Mouse (Mus musculus) embryonic facial prominence, embryonic 15.5 days (tissue): Measurements from ENCODE around the gene Tsks. TPM values are rescaled to one million over a fixed set of nuclear protein-coding genes. Genes with fewer than 3 reads are reported as not detected.

ENCODE experiments used
- ATAC-seq: fragments of 200-750 bp; cut with Nextera tagmentation; 2 replicates; pipeline ENCODE4 v1.8.0; 2017; ENCODE audit warnings: low read depth, moderate TSS enrichment; ENCODE audit not compliant: insufficient number of reproducible peaks, low FRiP score, low TSS enrichment
- H3K27ac ChIP-seq: fragments of 300-500 bp; sonication (generic); replicated peaks from 2 replicates; pipeline ENCODE4 v1.5.1; 2015; ENCODE audit warnings: mild to moderate bottlenecking, inconsistent platforms
- H3K27me3 ChIP-seq: fragments of 300-500 bp; sonication (generic); 2 replicates; pipeline ENCODE4 v1.6.1; 2015; ENCODE audit warnings: inconsistent platforms
- H3K36me3 ChIP-seq: fragments of 300-500 bp; sonication (generic); 2 replicates; pipeline ENCODE4 v1.6.1; 2015; ENCODE audit warnings: mild to moderate bottlenecking, inconsistent platforms
- H3K4me1 ChIP-seq: fragments of 300-500 bp; sonication (generic); 2 replicates; pipeline ENCODE4 v1.6.1; 2015; ENCODE audit warnings: inconsistent platforms
- H3K4me2 ChIP-seq: fragments of 300-500 bp; sonication (generic); replicated peaks from 2 replicates; pipeline ENCODE4 v1.6.1; 2015; ENCODE audit warnings: mild to moderate bottlenecking, inconsistent platforms
- H3K4me3 ChIP-seq: fragments of 300-500 bp; sonication (generic); replicated peaks from 2 replicates; pipeline ENCODE4 v1.5.1; 2015; ENCODE audit warnings: mild to moderate bottlenecking, inconsistent platforms
- H3K9ac ChIP-seq: fragments of 300-500 bp; sonication (generic); 2 replicates; pipeline ENCODE4 v1.6.1; 2015; ENCODE audit warnings: inconsistent platforms
- H3K9me3 ChIP-seq: fragments of 300-500 bp; sonication (generic); replicated peaks from 2 replicates; pipeline ENCODE4 v1.6.1; 2016; ENCODE audit warnings: inconsistent platforms
- WGBS: fragments of 180-500 bp; shearing (Covaris S2); methylation state at CpG from one replicate; pipeline ENCODE4 v1.1.7; 2015; 5-methylcytosine and 5-hydroxymethylcytosine counted together
- polyA plus RNA-seq: library from polyadenylated mRNA; unstranded; fragments of >200 nt; fragmentation: Nextera tagmentation; extraction: Ambion mirVana; gene quantifications from 2 replicates; pipeline ENCODE4 v1.2.1, GENCODE M21; 2015

The Tsks gene
- 0.23 TPM in 1 of 2 replicates, not detected in the other for polyA plus RNA-seq

DNA sequence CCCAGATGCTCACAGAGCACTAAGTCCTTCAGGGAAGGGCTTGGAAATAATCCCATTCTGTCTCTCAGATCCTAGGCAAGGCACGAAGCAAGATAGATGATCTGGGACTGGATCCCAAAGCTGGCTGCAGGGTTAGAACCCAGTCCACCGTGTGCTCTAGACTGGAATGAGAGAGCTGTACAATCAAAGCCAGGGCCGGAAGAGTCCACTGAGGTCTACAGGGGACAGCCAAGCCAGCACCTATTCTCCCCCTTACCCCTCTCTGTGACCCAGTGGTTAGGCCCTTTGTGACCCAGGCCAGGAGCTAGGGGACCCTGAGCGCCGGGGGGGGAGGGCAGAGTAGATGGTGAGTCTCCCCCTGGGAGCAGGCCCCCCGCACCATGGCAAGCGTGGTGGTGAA is at the start of gene Tsks:
Gene Tsks (plus strand): TSS at position 301 of the 400 bp plus-strand sequence.
- Histone ChIP-seq H3K9ac (no peak within 1 kb of the TSS), H3K27ac (no peak within 1 kb of the TSS), H3K4me3 (no peak within 1 kb of the TSS), H3K9me3 (no peaks in the 10 kb centered on the region), H3K36me3 (no peaks in the 10 kb centered on the region), H3K4me2 (no peak within 1 kb of the TSS), H3K4me1 (no peaks in the 10 kb centered on the region), H3K27me3 (no peaks in the 10 kb centered on the region)
- no peak for ATAC-seq
- 73% methylated on average over 7 of the region's 7 CpGs for WGBS

DNA sequence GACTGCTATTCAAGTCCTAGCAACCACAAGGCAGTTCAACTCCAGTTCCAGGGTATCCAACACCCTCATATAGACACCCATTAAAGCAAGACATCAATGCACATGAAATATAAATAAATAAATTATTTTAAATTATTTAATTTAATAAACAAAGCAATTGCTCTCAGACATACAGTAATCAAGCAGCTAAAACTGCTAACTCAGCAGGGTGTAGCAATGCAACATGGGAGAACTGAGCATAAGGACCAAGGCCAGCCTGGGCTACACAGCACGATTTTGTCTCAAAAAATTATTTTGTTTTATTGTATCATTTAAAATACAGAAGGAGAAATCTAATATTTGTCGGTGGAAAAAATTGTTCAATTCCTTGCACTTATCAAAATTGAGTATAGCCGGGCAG is 48.8 kb upstream of the Tsks start:
- Histone ChIP-seq H3K27ac (peak overlapping the region; percentile 48; the same call in 1 of the 2 replicates), H3K4me3 (no peak overlapping the region), H3K36me3 (peaks cover 5% of the 10 kb centered on the region), H3K27me3 (no peaks in the 10 kb centered on the region), H3K4me2 (no peak overlapping the region), H3K9me3 (no peaks in the 10 kb centered on the region), H3K9ac (no peak overlapping the region), H3K4me1 (peaks cover 54% of the 10 kb centered on the region)
- WGBS = 85% methylated on average over 3 of the region's 3 CpGs
- no peak for ATAC-seq

DNA sequence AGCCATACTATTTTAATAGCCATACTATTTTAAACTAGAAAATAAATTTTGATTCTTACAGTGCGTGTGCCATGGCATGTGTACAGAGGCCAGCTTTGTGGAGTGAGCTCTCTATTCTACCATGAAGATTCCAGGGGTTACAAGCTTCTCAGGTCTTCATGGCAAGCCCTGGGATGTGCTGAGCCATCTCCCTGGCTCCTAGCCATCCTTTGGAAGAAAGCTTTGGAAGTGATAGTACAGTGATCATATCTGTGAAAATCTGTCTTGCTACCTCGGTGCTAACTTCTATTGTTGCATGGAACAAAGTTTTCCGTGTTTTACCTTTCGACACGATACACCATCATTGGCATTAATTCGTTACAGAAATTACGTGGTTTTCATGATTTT is 47.8 kb upstream of the Tsks start:
- no peak for ATAC-seq
- H3K9ac ChIP-seq = no peak overlapping the region
- H3K4me1 ChIP-seq = peaks cover 54% of the 10 kb centered on the region
- no peaks in the 10 kb centered on the region for H3K9me3 ChIP-seq
- H3K4me3 ChIP-seq = peak overlapping the region; percentile 70
- H3K36me3 ChIP-seq = peaks cover 11% of the 10 kb centered on the region
- H3K27ac ChIP-seq = peak overlapping the region; percentile 94
- WGBS = 55% methylated on average over 7 of the region's 7 CpGs
- H3K27me3 ChIP-seq = no peaks in the 10 kb centered on the region
- H3K4me2 ChIP-seq = peak overlapping the region; percentile 71

GRCm38 (mm10) chr7:44895593-44896434 is 47.2 kb upstream of the Tsks start, which contains the start of gene Fuz:
Gene Fuz, plus strand, starts transcription at chr7:44896079.
- peaks cover 49% of the 10 kb centered on the region for H3K4me1 ChIP-seq
- H3K27me3 ChIP-seq = no peaks in the 10 kb centered on the region
- H3K27ac ChIP-seq = peak within 1 kb of the TSS; percentile 94
- H3K36me3 ChIP-seq = peaks cover 17% of the 10 kb centered on the region
- peak within 1 kb of the TSS; percentile 70 for H3K4me3 ChIP-seq
- H3K9me3 ChIP-seq = no peaks in the 10 kb centered on the region
- peak within 1 kb of the TSS; percentile 59 for H3K9ac ChIP-seq
- peak within 1 kb of the TSS; percentile 71 for H3K4me2 ChIP-seq
- peak; percentile 61 for ATAC-seq
- WGBS = 1% methylated on average over 34 of the region's 34 CpGs

GRCm38 (mm10) chr7:44896499-44896898 is 46.5 kb upstream of the Tsks start:
- peak overlapping the region; percentile 59 for H3K9ac ChIP-seq
- WGBS = 28% methylated on average over 10 of the region's 10 CpGs
- H3K4me2 ChIP-seq = peak overlapping the region; percentile 71
- peak overlapping the region; percentile 70 for H3K4me3 ChIP-seq
- H3K36me3 ChIP-seq = peaks cover 20% of the 10 kb centered on the region
- peaks cover 49% of the 10 kb centered on the region for H3K4me1 ChIP-seq
- no peaks in the 10 kb centered on the region for H3K27me3 ChIP-seq
- no peak for ATAC-seq
- peak overlapping the region; percentile 94 for H3K27ac ChIP-seq
- H3K9me3 ChIP-seq = no peaks in the 10 kb centered on the region

DNA sequence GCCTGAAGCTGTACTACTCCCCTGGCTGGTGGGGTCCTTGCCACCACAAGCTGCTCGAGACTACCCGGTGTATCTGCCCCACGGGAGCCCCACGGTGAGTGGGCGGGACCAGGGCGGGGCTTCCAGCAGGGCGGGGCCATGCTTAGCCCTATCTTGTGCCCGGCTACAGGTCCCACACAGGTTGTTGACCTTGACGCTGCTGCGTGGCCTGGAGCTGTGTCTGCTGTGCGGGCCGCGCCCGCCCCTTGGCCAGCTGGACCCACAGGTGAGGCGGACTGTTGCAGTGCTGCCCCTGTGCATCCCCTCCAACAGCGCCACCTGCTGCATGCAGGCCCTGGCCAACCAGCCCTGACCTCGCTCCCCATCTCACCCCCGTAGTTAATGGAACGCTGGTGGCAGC is 44.4 kb upstream of the Tsks start:
- H3K4me1 ChIP-seq = peaks cover 48% of the 10 kb centered on the region

GRCm38 (mm10) chr7:44900632-44901031 is 42.4 kb upstream of the Tsks start:
- ATAC-seq = no peak
- 87% methylated on average over 11 of the region's 11 CpGs for WGBS
- Histone ChIP-seq H3K4me1 (peaks cover 40% of the 10 kb centered on the region), H3K4me2 (no peak overlapping the region), H3K36me3 (peaks cover 54% of the 10 kb centered on the region), H3K9me3 (no peaks in the 10 kb centered on the region), H3K9ac (no peak overlapping the region), H3K27ac (peak overlapping the region; percentile 66; the same call in 1 of the 2 replicates), H3K4me3 (no peak overlapping the region), H3K27me3 (no peaks in the 10 kb centered on the region)

More for the DNA sequence above, 44.4 kb upstream of the Tsks start:
- no peaks in the 10 kb centered on the region for H3K27me3 ChIP-seq
- 36% methylated on average over 19 of the region's 19 CpGs for WGBS
- H3K36me3 ChIP-seq = peaks cover 34% of the 10 kb centered on the region
- no peaks in the 10 kb centered on the region for H3K9me3 ChIP-seq
- no peak overlapping the region for H3K4me3 ChIP-seq
- no peak overlapping the region; the same call in 1 of the 2 replicates for H3K4me2 ChIP-seq
- H3K9ac ChIP-seq = no peak overlapping the region
- H3K27ac ChIP-seq = no peak overlapping the region
- ATAC-seq = no peak

DNA sequence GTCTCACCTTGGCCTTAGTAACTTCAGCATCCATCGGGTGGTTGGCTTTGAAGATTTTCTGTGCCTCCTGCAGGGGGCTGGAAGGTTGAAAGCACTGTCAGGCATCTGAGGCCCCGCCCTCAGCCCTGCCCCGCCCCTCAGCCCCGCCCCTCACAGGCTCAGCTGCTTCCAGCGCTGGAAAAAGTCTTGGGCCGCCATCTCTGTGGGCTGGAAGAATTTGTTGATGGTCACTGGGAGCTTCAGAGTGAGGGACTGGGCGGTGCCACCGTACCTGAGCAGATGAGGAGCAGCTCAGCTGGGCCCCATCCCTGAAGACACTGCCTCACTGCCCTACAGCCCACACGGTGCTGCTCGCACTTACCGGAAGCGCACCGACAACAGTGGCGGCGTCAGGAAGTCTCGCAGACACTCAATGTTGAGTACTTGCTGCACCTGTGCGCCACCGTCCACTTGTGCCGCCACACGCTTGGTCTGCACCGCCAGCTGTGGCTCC is 41.7 kb upstream of the Tsks start:
- 0 out of 2 replicates have a peak, but pooled peaks have one; percentile 17 for ATAC-seq

GRCm38 (mm10) chr7:44905430-44905829 is 37.6 kb upstream of the Tsks start:
- ATAC-seq = no peak
- H3K4me3 ChIP-seq = no peak overlapping the region
- H3K36me3 ChIP-seq = peaks cover 89% of the 10 kb centered on the region
- H3K9ac ChIP-seq = no peak overlapping the region
- no peaks in the 10 kb centered on the region for H3K27me3 ChIP-seq
- 89% methylated on average over 20 of the region's 20 CpGs for WGBS
- no peak overlapping the region for H3K27ac ChIP-seq
- H3K4me1 ChIP-seq = peaks cover 15% of the 10 kb centered on the region
- no peaks in the 10 kb centered on the region for H3K9me3 ChIP-seq
- no peak overlapping the region for H3K4me2 ChIP-seq

More for the DNA sequence above, 41.7 kb upstream of the Tsks start:
- H3K27ac ChIP-seq = peak overlapping the region; percentile 66
- peaks cover 39% of the 10 kb centered on the region for H3K4me1 ChIP-seq
- peaks cover 61% of the 10 kb centered on the region for H3K36me3 ChIP-seq
- H3K4me3 ChIP-seq = peak overlapping the region; percentile 35
- H3K9me3 ChIP-seq = no peaks in the 10 kb centered on the region
- peak overlapping the region; percentile 55 for H3K4me2 ChIP-seq
- whole genome bisulfite sequencing = 17% methylated on average over 21 of the region's 21 CpGs
- no peaks in the 10 kb centered on the region for H3K27me3 ChIP-seq
- peak overlapping the region; percentile 12; the same call in 1 of the 2 replicates for H3K9ac ChIP-seq

DNA sequence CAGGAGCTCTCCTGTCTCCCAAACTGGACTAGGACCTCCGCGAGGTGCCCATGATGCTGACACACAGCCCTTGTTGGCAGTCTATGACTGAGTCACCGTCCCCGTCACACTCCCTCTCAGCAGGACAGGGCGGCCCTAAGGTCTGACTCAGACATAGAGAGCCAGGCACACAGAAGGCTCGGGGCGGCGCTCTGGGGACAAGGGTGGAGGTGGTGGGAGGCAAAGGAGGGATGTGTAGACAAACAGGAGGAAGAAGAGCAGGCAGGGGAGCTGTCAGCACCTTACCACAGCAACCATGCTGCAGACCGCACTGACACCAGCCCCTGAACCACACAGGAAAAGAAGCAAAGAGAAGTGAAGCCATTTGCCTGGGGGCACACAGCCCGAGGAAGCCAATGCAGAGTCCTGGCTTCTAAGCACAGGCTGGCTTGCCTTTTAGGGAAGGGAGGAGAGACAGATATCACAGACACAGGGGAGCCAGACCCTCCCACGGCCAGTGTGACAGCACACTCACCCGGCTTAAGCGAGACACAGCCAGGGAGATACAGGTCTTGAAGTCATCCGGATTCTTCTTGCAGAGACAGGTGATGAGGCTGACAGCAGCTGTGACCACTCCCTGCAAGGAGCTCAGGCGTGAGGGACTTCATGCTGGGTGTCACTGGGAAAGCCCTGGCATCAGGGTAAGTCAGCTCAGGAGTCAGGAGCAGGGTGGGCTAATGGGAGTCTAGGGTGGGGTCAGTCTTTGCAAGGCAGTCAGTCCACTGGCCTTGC is 34.1 kb upstream of the Tsks start:
- ATAC-seq = no peak
- H3K4me3 ChIP-seq = no peak overlapping the region
- H3K27ac ChIP-seq = no peak overlapping the region
- H3K9me3 ChIP-seq = no peaks in the 10 kb centered on the region
- no peaks in the 10 kb centered on the region for H3K4me1 ChIP-seq
- no peak overlapping the region for H3K4me2 ChIP-seq
- 84% methylated on average over 15 of the region's 15 CpGs for WGBS
- peaks cover 98% of the 10 kb centered on the region for H3K36me3 ChIP-seq
- H3K27me3 ChIP-seq = no peaks in the 10 kb centered on the region
- H3K9ac ChIP-seq = no peak overlapping the region

- ATAC-seq = no peak
- WGBS = 93% methylated on average over 2 of the region's 2 CpGs
- H3K4me2 ChIP-seq = no peak overlapping the region
- no peak overlapping the region for H3K27ac ChIP-seq
- H3K36me3 ChIP-seq = peaks cover 71% of the 10 kb centered on the region
- H3K9me3 ChIP-seq = no peaks in the 10 kb centered on the region
- no peak overlapping the region for H3K9ac ChIP-seq
- peaks cover 19% of the 10 kb centered on the region for H3K4me1 ChIP-seq
- H3K4me3 ChIP-seq = no peak overlapping the region
- H3K27me3 ChIP-seq = no peaks in the 10 kb centered on the region
Observed at GRCm38 (mm10) chr7:44914396-44914795, 28.6 kb upstream of the Tsks start.
